Mouse (Mus musculus) cerebellum, adult (tissue): ENCODE data around the gene Slc25a3.

Experiments
- ATAC-seq: cut with Nextera tagmentation; 2 replicates; pipeline ENCODE4 v1.9.2; 2017; ENCODE audit warnings: mild to moderate bottlenecking, moderate library complexity, mixed read lengths; ENCODE audit not compliant: insufficient number of reproducible peaks, low FRiP score, low TSS enrichment

Slc25a3 gene

DNA sequence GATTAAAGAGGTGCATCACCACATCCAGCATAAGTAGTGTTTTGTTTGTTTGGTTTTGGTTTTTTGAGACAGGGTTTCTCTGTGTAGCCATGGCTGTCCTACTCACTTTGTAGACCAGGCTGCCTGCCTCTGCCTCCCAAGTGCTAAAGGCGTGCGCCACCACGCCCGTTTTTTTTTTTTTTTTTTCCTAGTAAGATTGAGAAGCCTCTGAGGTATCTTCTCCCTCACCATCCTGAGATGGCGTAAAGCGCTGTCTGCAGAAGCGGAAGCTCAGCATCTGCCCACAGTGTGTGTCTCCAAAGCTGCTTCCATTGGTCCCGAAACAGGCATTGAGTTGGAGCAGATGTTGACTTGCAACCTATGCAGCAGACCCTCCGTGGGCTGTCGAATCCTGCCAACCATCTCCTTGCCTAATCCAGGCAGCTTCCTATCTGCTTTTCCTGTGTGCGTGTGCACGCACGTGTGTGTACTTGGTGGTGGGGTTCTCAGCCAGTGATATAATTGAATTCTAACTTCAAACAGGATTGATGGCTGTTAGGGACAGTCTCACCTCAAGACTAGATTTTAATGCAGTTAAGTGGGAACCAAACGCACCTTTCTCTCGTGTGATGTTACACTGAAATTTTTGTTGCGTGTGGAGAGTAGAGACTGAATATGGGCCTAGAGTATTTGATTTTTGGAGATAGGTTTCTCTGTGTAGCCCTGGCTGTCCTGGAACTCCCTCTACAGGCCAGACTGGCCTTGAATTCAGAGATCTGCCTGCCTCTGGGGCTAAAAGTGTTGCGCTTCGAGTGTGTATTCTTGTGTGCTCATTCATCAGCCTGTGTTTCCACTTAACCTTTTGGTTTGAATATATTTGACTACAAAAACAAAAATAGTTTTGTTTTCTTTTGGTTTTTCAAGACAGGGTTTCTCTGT, 19.7 kb upstream of the Slc25a3 start:
- ATAC-seq: no peak

DNA sequence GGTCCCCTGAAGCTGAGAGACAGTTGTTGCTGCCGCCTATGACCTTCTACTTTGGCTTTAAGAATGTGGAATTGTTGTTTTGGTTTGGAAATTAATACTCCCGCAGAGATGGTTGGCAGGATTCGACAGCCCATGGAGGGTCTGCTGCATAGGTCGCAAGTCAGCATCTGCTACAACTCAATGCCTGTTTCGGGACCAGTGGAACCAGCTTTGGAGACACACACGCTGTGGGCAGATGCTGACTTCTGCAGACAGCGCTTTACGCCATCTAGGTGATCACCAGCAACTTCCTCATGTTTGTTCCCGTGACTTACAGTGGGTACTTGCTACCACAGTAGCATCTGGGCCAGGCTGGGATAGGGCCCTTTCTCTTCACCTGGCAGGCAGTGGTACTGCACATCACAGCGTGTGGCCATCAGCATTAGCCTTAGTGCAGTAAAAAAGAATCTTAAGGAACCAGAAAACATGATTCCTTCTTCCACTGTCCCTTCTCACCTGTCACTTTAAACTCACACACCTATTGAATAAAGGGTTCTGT, 18.9 kb upstream of the Slc25a3 start:
- no peak for ATAC-seq

DNA sequence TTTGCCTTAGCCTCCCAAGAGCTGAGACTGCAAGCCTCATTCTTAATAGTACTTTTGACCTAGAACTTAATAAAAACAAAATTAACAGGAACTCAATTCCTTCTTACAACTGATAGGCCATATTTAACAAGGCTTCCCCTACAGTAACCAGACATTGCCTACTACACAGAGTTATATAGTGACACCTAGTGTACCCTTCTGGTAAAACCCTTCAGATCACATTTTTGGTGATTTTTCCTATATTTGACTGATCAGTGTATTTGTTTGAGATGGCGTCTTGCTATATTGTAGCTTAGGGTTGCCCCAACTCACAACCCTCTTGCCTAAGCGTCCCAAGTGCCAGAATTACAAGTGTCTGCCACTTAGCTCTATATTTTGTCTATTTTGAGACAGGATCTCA, 17.7 kb upstream of the Slc25a3 start:
- ATAC-seq: peak; percentile 58; the same call in 1 of the 2 replicates

DNA sequence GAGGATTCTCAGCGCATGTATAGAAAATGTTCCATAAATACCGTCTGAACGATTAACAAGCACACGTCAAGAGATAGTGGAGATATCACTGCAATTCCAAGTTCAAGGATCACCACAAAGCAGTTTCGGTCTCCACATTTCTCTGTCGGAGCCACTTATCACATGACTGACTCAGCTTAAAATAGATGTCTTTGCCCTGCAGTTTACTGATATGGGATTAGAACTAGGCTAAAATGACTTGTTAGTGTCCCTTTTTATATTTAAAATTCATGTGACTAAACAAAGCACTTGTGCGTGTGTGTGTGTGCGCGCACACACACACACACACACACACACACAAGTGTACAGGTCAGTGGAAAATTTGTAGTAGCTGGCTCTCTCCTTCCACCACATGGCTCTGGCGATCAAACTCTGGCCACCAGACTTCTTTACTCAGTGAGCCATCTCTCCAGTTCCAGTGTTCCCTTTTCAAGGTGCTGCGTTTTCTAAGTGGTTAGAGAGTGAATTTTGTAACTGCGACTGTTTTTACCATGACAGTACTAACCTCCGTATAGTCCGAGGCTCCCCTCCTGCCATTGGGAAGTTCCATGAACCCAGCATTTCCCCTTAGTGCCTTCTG, 15.4 kb upstream of the Slc25a3 start:
- no peak for ATAC-seq

DNA sequence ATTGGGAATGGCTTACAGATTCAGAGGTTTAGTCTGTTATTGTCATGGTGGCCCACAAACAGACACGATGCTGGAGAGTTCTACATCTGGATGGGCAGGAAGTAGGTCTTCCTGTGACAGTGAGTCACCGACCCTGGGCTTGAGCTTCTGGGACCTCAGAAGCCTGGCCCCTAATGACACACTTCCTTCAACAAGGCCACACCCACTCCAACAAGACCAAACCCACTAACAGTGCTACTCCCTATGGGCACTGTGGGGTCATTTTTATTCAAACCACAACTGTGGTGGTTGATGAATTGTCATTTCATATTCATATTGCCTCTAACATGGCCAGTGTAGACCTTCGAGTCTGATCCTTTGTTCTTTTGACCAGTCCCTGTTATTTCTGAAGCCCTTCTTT, 14.5 kb upstream of the Slc25a3 start:
- no peak for ATAC-seq

DNA sequence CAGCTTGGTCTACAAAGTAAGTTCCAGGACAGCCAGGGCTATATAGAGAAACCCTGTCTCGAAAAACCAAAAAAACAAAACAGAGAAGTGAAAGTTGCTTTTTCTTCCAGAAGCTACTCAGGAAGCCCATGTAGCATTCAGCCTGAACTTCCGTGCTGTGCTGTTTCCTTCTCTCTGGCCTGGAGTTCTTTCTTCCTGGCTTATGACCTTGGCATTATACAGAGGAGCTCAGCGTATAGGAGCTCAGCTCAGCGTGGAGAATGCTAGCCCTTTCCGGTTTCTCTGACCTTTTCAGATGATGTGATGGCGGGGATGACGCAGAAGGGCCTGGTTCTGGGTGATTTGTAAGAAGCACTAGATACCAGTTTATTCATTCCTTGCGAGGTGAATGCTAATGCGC, 13.5 kb upstream of the Slc25a3 start:
- no peak for ATAC-seq

DNA sequence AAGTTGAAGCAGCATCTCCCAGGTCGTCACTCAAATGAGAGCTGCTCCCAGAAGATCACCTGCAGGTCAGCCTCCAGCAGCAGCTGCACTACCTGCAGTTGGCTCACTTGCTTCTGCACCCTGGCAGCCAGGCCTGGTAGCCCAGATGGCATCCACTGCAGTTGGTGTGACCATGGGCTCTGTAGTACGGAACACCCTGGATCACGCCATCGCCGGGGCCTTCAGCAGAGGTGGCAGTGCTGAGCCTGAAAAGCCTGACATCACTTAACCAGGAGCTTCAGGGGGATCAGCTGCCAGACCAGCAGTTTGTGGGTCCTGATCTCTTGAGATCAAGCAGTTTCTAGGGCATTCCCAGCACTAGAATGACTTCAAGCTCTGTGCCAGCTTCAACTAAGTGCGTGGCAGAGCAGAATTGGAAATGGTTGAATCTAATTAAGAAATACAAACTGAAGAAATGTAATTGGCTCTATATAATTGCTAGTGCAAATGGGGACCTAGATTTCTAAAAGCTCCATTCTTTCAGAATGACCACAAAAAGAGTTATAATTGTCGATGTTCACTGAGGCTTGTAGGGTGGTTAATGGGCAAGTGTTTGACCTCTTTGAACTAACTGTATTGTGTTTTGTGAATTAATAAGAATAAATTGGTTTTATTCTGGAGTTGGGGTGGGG, 11.6 kb upstream of the Slc25a3 start:
- ATAC-seq: no peak

DNA sequence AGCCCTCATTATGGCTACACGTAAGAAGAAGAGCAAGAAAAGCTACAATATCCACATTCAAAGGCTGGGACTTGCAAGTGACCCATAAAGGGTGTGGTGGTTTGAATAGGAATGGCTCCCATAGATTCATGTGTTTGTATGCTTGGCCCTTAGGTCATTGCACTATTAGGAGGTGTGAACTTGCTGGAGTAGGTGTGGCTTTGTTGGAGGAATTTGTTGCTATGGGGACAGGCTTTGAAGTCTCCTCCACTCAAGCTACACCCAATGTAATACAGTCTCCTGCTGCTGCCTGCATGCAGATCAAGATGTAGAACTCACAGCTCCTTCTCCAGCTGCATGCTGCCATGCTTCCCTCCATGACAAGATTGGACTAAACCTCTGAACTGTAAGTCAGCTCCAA, 7.7 kb upstream of the Slc25a3 start:
- no peak for ATAC-seq

DNA sequence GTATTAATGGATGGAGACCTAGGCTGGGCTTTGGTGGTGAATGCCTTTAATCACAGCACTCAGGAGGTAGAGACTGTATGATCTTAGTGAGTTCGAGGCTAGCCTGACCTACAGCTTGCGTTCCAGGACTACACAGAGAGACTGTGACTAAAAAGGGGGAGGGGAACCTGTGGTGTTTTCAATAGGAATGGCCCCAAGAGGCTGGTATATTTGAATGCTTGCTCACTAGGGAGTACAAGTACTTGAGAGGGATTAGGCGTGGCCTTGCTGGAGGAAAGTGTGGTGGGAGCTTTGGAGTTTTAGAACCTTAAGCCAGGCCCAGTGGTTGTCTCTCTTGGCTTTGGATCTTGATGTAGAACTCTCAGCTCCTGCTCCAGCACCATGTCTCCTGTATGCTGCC, 6.9 kb upstream of the Slc25a3 start:
- no peak for ATAC-seq

DNA sequence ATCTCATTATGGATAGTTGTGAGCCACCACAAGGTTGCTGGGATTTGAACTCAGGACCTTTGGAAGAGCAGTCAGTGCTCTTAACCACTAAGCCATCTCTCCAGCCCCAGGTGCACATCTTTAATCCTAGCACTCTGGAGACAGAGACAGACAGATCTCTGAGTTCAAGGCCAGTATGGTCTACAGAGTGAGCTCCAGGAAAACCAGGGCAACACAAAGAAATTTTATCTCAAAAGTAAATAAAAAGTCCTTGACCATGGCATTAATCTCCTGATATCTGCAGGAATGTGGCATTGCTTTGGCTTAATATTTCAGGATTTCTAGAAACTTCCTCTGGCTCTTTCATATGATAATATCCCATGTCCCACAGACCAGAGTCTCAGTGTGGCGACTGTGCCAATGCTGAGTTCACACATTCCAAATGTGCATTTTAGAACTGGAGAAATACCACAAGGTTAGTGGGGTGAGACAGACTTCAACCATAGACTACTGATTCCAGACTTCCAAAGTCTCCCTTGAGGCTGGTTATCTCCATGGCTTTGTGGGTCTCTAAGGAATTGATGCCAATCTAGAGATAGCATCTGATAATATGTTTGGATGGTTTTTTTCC, 4.8 kb upstream of the Slc25a3 start:
- no peak for ATAC-seq

DNA sequence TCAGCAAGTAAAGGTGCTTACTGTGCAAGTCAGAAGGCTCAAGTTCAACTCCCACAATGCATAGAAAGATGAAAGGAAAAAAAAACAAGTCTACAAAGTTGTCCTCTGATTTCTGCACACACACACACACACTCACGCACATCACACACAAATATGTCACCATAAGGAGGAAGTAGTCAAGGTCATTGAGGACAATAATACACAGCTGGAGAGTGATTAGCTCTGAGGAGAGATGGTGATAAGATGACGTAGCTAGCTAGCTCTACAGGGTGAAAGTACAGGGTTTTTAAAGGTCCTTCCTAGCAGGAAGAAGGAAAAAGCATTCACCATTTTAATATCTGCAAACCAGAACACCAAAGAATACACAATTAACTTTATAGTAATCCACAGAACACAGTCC, 3.5 kb upstream of the Slc25a3 start:
- no peak for ATAC-seq

DNA sequence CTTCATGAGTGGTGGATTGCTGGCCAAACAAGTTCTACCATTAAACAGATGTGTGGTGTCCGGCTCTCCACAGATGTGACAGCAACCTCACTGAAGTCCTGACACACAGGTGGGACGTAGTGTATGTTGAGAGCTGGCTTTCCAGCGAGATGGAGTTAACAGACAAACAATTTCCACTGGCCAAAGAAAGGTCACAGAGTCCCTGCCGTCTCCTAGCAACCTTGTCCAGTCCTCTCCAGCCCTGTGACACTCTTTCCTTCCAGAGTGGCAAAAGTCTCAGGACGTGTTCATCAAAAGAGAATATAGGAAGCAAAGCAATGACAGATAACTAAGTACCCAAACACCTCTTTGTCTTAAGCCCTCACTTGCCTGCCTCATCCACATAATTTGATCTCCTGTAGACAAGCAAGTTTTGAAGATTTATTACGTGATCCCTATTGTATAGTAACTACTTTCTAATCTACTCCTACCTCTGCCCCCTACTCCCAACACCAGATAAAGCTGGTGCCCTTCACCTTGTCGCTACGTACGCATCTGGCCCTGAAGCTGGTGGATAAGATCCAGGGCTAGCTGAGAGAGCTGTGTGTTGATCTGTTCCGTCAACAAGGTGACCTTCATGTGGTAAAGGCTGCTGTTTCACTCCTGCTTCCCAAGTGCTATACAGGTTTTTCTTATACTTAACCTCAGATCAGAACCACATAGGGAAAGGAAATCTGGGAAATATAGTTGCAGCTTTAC, 2.9 kb upstream of the Slc25a3 start:
- no peak for ATAC-seq

DNA sequence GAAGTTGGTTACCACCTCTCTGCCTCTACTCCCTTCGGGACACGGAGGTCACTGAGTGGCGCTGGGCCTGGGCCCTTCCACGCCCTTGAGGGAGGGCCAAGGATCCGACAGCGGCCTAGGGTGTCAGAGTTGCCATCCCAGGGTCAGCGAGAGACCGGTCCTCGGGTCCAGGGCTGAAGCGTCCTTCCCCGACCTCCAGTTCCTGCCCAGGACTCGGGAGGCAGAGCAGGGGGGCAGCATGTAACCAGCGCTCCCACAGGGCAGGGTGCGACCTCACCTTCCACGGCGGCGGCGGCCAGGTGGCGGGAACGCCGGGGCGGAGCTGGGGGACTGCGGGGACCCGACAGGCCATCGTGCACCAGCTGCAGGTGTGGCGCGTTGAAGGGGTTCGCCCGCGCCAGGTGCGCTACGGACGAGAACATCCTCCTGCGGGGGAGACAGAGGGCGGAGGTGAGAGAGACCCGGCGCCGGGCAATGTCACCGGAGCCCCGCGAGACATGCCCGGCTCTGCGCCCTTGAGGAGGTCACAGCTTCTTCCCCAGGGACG, 505 bp downstream of the Slc25a3 start:
- ATAC-seq: peak; percentile 56

DNA sequence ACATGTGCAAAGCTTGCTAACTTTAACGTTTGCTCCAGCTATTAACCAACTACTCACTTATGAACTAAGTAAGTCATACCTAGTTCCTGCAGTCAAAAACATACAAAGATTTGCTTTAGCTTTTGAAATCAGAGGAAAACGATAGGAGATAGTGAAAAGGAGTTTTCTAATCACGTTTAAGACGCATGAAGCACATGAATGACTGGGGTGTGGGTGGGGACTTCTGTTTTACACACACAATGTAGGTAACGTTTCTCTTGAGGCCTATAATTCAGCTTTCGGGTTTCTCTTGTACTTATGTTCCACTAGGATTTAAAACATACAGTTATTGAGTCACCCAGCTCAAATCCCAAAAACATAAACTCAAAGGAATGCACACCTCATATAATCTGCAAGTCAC, 1.2 kb downstream of the Slc25a3 start:
- ATAC-seq: no peak

DNA sequence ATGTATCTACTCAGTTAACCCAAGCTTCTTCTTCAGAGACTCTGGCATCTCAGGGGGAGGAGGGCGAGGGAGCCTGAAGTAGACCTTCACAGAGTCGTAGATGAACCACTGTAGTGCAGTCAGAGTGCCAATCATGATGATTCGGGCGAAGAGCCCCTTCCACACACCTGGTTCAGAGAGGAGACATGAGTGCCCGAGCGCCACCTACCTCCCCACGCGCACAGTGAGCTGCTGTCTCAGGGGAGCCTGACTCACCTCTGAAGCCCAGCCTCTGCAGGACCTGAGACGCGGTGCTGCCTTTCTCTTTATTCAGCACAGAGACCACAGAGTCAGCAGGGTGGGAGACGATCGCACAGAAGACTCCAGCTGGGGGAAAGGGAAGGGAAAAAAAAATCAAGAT, 6.9 kb downstream of the Slc25a3 start:
- ATAC-seq: no peak

DNA sequence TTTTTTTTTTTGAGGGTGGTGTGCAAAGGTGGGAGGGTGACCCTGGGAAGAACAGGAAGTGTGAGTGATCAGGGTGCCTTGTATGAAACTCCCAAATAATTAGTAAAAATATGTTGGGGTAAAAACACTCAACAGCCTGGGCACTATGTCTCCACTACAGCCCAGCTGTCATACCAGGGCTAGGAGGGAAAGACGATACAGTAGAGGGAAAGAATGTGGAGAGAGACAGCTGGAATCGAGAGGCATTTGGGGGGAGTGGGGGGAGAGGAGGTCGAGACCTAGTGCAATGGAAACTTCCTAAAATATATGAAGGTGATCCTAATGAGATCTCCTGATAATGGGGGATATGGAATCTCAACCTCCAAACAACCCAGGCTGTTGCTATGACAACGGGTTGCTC, 14.0 kb downstream of the Slc25a3 start:
- ATAC-seq: no peak

DNA sequence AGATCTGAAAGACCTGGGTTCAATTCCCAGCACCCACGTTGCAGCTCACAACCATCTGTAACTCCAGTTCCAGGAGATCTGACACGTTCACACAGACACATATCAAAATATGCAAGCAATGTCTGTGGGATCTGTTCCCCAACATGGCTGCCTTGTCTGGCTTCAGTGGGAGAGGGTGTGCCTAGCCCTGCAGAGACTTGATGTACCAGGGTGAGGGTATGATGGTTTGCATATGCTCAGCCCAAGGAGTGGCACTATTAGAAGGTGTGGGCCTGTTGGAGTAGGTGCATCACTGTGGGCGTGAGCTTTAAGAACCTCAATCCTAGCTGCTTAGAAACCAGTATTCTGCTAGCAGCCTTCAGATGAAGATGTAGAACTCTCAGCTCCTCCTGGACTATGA, 17.9 kb downstream of the Slc25a3 start:
- ATAC-seq: no peak

DNA sequence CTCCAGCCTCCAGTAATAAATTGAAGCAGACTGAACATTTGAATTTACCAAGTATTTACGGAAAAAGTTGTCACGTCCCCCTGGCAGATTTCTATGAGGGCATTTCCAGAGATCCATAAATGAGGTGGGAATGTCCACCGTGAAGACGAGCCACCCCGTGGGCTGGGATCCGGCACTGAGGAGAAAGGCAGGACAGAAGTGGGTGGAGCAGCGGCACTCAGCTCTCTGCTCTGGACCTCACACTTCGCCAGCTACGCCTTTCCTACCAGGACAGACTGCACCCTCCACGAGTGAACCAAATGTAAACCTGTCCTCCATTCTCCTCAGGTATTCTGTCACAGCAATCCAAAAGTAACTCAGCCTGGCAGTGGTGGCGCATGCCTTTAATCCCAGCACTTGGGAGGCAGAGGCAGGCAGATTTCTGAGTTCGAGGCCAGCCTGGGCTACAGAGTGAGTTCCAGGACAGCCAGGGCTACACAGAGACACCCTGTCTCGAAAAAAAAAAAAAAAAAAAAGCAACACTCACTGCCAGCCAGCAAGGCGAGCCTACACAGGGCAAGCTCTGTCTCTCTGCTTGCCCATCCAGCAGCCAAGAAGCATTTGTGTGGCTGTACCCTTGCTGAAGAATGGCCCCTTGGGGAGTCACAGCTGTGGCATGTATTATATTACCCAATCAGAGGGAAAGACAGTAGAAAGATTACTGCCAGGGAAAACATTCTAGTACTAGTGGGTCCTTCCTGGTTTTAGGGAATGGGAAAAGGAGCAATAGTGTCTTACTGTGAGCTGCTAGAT, 20.9 kb downstream of the Slc25a3 start:
- ATAC-seq: no peak

DNA sequence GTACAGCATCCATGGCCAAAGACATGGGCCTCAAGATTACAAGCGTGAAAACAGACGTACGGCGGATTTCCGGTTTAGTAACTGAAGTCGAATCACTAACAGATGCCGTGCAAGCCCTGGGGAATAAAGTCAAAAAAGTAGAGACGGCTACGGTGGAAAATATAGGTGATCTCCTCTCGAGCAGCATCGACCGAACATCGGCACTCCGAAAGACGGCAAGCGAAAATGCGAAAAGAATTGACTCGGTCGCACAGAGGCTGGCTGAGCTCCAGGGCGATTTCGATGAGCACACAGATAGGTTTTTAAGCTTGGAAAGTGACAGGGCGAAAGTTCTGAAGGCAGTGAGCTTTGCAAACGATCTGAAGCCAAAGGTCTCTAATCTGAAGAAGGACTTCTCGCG, 21.9 kb downstream of the Slc25a3 start:
- no peak for ATAC-seq
